Mouse (Mus musculus): ENCODE measurements around the gene Depp1.

The Depp1 gene

GRCm38 (mm10) chr6:116649811-116650210, 598 bp upstream of the Depp1 start:
- DNase-seq (ENCODE audit: low read depth, low spot score) = no peak

DNA sequence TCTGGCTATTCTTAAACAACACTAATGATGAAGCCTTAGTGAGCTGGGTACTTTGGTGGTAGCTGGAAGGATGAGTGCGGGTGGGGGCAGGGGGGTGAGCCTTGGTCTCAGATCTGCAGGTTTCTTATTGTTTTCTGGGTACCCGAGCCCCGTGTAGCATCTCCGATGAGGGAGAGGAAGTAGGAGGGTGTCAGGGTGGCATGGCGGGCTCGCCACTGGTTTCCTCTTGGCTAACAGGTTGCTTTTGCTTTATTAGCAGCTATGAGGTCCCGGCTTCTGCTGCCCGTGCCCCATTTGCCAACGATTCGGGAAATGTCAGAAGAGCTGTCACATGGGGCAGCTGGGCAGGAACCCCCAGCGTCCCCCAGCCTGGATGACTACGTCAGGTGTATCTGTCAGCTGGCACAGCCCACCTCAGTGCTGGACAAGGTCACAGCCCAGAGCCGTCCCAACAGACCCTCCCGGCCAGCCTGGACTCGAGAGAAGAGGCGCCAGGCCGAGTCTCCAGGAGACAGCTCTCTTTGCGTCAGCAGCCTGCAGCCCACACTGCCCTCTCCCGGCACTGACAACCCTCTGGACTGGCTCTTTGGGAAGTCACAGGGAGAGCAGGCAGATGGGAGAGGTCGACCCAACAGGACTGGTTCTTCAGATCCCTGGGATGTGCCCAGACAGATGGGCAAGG, 1.2 kb downstream of the Depp1 start:
- no peak for DNase-seq (ENCODE audit: low read depth, low spot score)

- DNase-seq (ENCODE audit: low read depth, low spot score) = no peak
Measured at GRCm38 (mm10) chr6:116653191-116653590, 2.8 kb downstream of the Depp1 start.

DNA sequence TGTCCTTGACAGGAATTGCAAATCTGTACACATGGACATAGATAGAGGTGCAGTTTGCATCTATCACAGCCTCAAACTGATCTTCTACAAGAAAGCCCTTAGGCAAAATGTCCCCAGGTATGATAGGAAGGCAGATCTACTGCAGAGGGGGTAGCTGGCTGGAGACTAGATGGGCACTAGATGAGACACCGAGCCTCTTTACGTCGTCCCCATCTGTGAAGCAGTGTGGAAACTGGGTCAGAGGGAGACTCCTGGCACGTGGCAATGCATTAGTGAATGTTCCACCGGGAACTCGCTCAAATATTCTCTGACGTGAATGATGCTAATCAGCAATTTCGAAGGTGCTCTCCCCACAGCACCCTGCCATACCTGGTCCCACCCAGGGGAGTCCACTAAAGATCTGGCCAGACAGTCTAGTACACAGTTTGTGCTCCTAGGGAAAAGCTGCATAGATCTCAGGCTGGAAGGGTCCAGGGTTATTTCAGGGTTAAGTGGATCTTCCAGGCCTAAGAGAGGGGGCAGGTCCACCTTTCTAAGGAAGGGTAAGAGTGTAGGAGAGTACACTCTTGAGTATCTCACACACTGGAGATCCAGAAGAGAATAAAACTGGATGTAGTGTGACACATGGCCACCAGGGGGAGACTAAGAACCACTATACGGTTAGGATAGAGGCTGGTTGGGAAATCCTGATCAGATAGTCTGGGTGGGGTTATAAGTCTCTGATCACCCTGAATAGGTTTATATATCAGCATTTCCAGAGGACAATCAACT, 3.5 kb downstream of the Depp1 start:
- DNase-seq (ENCODE audit: low read depth, low spot score) = peak; percentile 43

DNA sequence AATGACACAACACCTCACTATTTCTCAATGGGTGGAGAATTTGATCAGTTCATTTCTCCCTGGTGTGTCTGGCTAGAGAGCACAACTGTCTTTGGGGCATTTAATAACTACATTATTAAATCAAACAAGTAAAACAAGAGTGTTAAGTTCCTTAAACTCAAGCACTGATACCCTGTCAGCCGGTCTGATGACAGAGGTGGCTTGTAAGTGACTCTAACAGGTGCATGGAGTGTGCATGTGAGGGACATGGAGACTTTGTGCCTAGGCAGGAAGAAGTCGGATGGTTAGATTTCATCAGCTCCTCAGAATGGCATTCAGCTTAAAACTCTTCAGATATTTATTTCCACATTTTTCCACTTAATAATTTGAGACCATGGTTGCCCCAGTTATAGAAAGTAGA, 13.0 kb downstream of the Depp1 start:
- DNase-seq (ENCODE audit: low read depth, low spot score) = no peak

DNA sequence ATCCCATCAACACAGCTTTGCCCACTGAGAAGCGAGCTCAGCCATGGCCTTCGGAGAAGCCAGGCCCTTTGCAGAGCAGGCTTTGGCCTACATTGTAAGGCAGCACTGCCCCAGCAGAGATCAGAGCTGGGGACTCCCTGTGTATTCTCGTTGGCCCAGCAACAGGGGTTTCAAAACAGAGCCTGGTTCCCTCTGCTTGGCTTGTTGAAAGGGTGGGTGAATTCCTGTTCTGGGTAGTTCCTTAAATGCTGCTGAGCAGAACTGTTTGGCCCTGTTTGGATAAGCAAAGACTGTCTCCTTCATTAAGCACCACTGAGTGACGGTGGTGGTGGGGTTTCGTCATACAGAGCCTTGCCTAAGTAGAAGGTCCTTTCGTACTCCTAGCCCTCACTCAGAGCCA, 13.6 kb downstream of the Depp1 start:
- DNase-seq (ENCODE audit: low read depth, low spot score) = peak; percentile 25

- no peak for DNase-seq (ENCODE audit: low read depth, low spot score)
Measured at GRCm38 (mm10) chr6:116664830-116665229, 14.4 kb downstream of the Depp1 start.

- no peak for DNase-seq (ENCODE audit: low read depth, low spot score)
Measured at GRCm38 (mm10) chr6:116666085-116666750, 15.8 kb downstream of the Depp1 start.

DNA sequence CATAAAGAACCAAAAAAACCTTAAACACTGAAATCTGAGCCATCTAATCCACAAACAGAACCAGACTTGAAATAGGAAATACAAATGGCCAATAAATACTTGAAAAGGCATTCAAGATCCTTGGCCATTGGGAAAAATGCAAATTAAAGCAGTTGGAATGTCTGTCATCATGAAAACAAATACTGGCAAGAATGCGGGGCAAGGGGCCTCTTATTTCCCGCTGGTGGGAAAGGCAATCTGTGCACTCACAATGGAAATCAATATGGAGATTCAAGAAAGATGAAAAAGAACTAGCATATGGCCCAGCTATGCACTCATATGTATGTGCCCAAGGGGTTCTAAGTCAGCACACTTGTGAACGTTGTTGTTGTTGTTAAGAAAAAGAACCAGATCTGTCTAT, 16.5 kb downstream of the Depp1 start:
- DNase-seq (ENCODE audit: low read depth, low spot score) = no peak

DNA sequence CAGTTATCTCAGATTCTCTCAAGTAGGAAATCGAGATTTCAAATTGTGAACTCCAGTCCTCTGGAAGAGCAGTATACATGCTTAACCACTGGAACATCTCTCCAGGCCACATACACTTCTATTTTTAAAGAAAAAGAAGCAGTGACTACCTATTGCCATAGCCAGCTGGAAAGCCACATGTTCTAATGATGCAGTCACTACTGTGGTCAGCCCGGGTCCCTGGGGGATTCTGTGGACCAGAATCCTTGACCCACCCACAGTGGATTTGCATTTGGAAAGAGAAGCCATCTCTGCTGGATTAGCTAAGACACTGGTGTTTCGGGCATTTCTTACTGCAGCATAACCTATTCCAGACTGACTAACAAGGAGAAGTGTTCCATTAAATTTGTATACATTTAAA, 17.0 kb downstream of the Depp1 start:
- DNase-seq (ENCODE audit: low read depth, low spot score) = no peak

DNA sequence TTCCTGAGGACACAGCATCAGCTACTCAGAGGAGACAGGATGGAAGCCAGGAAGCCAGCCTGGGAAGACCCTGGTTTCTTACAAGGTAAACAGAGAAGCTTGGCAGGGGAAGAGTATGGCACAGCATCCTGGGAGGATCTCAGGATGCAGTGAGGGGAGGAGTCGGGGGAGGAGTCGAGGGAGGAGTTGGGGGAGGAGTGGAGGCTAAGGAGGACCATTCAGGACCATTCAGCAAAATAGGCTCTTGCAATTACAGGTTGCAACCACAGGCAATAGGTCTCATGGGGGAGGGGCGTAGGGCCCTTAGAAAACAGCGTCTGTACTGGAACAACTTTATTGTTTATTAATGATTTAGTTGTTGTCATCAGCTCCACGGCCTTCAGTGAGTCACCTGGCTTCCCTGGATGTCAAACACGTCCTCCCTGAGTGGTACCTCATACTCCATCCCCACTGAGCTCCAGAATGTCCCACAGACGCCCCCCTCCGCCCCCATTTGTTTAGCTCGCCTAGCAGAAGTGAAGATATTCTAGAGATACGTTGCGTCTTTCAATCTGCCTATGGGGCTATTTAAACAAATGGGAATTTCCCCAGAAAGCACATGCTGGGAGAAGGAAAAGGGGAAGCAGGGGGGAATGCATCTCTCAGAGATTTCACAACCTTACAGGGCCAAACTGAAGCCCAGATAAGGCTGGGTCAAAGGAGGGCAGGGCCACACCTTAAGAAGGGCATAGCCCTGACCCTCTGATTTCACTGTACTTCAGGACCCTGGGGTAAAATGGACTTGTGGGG, 18.5 kb downstream of the Depp1 start:
- DNase-seq (ENCODE audit: low read depth, low spot score) = no peak

DNA sequence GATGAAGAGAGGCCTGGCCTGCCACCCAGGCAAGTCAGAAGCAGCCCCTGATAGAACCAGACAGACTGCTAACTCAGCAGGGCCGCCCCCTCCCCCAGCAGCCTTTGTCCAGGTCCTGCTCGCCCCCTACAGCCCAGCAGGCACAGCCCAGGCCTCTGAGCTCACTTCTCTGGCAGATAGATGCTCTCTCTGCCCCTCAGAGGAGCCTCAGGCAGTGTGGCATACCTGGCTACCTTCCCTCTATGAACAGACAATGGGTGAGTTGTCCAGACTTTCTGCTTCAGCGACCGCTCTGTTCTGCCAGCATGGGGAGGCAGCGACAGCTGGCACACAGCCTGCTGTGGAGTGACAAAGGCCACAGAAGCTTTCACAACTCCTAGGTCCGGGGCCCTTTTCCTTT, 19.7 kb downstream of the Depp1 start:
- DNase-seq (ENCODE audit: low read depth, low spot score) = no peak

DNA sequence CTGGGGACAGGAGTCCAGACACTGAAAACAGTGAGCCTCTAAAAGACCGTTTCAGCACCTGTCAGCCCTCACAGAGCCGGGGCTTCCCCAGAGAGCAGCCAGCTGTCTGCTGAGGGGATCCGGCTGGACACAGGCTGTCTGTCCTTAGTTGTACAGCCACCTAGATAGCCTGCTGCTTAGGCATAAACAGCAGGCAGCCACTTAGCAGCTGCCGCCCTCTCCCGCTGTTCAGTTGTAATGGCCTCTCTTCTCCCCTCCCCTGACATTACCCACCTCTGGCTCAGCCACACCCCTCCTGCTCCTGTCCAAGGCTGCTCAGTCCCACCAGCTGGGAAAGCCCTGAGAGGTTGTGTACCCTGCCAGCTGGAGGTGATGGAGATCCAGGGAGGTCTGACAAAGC, 20.6 kb downstream of the Depp1 start:
- no peak for DNase-seq (ENCODE audit: low read depth, low spot score)

DNA sequence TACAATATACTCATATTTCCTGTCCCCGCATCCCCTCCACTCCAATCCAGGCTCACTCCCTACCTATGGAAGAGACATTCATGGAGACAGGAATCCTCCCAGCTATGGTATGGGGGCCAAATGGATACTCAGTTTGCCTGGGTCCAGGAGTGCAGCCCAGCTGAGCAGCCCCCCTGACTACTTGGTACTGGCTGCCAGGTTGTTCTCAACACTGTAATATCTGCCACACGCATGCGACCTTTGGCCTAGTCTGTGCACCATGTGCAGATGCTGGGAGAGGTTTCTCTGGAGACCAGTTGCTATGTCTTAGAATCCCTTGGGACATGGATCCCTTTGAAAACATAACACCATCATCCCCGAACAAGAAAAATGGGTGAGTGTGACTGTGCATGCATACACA, 21.4 kb downstream of the Depp1 start:
- DNase-seq (ENCODE audit: low read depth, low spot score) = no peak

GRCm38 (mm10) chr6:116672349-116672748, 21.9 kb downstream of the Depp1 start:
- DNase-seq (ENCODE audit: low read depth, low spot score) = no peak

DNA sequence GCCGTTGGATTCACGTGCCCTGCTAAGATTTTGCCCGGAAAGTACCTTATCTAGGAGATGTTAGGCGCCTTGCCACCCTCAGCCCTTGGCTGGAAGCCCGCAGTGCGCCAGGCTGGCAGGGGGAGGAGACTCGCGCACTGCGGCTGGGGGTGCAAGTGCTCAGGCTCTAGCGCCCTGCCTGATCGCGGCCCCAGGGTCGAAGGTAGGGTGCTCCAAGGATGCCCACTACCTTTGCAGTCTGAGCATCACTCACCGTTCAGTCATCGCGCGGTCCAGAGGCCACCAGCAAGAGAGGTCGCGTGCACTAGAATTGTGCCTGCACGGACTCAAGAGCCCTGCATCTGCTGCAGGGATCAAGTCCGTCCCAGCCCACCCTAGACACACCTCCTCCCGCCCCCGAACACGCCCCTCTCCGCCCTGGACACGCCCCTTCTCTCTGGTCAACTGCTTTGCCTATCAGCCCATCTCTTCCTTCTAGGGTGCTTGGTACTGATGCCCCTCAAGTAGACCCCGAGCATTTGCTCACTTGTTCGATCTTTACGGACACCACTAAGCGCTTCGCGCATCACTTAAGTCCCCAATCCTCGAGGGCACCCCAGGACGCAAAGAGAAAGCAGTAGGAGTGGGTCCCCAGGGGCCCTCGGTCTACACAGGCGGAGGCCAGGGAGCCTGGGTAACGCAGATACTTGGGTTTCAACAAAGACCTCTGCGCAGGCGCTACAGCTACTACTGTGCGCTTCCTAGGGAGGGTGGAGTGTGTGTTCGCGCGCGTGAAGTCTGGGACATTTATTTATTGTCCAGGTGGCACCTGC, 23.3 kb downstream of the Depp1 start, which contains the start of gene Rassf4:
Rassf4 (minus strand) TSS at position 482 of the 812 bp plus-strand sequence.
- peak; percentile 69 for DNase-seq (ENCODE audit: low read depth, low spot score)

DNA sequence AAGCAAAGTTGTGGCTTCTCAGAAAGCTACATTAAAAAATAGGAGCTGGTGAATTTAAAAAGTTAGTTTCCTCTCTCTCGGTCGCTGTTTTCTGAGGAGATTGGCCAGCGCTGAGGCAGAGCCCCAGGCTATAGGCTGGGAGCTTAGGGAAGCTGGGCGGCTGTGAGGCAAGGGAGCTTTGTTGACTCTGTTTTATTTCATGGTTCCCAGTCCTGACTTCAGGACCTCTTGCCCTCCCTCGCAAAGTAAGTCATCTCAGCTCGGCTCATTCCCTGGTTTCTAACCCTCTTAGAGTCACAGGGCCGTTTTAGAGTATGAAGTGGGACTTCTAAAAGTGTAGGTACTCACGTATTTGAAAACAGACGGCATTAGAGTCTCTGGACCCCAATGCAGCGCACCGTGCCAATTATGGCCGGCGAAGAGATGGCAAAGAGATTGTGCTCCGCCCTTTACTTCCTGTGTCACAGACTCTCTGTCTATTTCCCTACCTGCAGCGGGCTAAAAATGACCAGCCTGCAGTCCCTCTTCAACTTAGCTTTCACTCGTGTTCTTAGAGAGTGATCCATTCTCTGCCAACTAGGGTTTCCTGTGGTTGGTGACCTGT, 24.0 kb downstream of the Depp1 start:
- DNase-seq (ENCODE audit: low read depth, low spot score) = no peak

- DNase-seq (ENCODE audit: low read depth, low spot score) = no peak
Measured at GRCm38 (mm10) chr6:116676355-116676913, 26.0 kb downstream of the Depp1 start.

DNA sequence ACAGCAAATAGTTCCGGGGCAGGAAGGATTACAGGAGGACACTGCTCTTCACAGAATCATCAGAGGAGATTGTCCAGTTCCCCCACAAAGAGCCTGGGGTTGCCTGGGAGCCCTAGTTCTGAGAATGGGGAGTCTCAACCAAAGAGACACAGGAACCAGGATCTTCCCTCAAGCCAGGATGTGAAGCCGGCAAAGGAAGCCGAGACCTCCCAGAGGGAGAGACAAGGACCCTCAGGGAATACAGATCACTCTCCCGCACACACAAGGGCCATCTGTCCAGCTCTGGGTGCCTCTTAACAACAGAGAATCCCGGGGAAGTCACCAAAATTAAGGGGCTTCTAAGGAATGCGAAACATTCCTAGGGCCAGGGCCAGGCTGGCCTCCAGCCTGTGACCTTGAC, 26.9 kb downstream of the Depp1 start:
- no peak for DNase-seq (ENCODE audit: low read depth, low spot score)

GRCm38 (mm10) chr6:116679563-116680288, 29.3 kb downstream of the Depp1 start:
- peak; percentile 47 for DNase-seq (ENCODE audit: low read depth, low spot score)

All from skeletal muscle tissue, adult 2 months (tissue).